Mouse (Mus musculus): ENCODE data around the gene Tk1. TPM values are rescaled to one million over a fixed set of nuclear protein-coding genes. Genes with fewer than 3 reads are reported as not detected.

The Tk1 gene
- polyA plus RNA-seq, 1 experiment = 52.8 TPM

- peaks cover 26% of the 10 kb centered on the region for H3K36me3 ChIP-seq (ENCODE audit: control insufficient read depth, insufficient read depth)
- no peaks in the 10 kb centered on the region for H3K79me2 ChIP-seq (ENCODE audit: control insufficient read depth, insufficient read depth)
- H3ac ChIP-seq (ENCODE audit: control insufficient read depth, insufficient read length) = no peak overlapping the region
- H3K4me3 ChIP-seq = no peak overlapping the region
- no peaks in the 10 kb centered on the region for H3K27me3 ChIP-seq (ENCODE audit: control insufficient read depth, insufficient read depth, insufficient read length)
- TF ChIP-seq MYOG (IDR thresholded peaks at IDR 0.05; ENCODE audit: control insufficient read depth in 1 of 3, insufficient read depth in 1 of 3, insufficient read length in 2 of 3, low read depth in 2 of 3) (no peak), MAX (IDR thresholded peaks at IDR 0.05; ENCODE audit: low read depth) (no peak), CEBPB (IDR thresholded peaks at IDR 0.05; ENCODE audit: insufficient read depth, poor library complexity, severe bottlenecking) (no peak), E2F4 (IDR thresholded peaks at IDR 0.05; ENCODE audit: insufficient read depth) (no peak), SRF (IDR thresholded peaks at IDR 0.05; ENCODE audit: control insufficient read depth, insufficient read length, low read depth) (no peak), MYOD1 (IDR thresholded peaks at IDR 0.05; ENCODE audit: control insufficient read depth in 1 of 3, insufficient read length in 2 of 3, low read depth in 2 of 3) (no peak), POLR2AphosphoS2 (IDR thresholded peaks at IDR 0.05; ENCODE audit: insufficient read length, low read depth) (no peak), REST (IDR thresholded peaks at IDR 0.05; ENCODE audit: insufficient read depth, insufficient read length) (no peak), POLR2A (IDR thresholded peaks at IDR 0.05; ENCODE audit: insufficient read length, low read depth) (no peak), TCF3 (IDR thresholded peaks at IDR 0.05; ENCODE audit: insufficient read length, low read depth) (no peak), USF1 (IDR thresholded peaks at IDR 0.05; ENCODE audit: low read depth) (no peak)
- H3K4me2 ChIP-seq (ENCODE audit: low read depth) = no peak overlapping the region
Observed at GRCm38 (mm10) chr11:117770407-117770806, 55.5 kb downstream of the Tk1 start.

- Histone ChIP-seq H3K36me3 (ENCODE audit: control insufficient read depth, insufficient read depth) (peaks cover 18% of the 10 kb centered on the region), H3K4me3 (no peak overlapping the region), H3K27me3 (ENCODE audit: control insufficient read depth, insufficient read depth, insufficient read length) (no peaks in the 10 kb centered on the region), H3K4me2 (ENCODE audit: low read depth) (no peak overlapping the region), H3K79me2 (ENCODE audit: control insufficient read depth, insufficient read depth) (no peaks in the 10 kb centered on the region), H3ac (ENCODE audit: control insufficient read depth, insufficient read length) (no peak overlapping the region)
- no peak for TF ChIP-seq MYOG (IDR thresholded peaks at IDR 0.05; ENCODE audit: control insufficient read depth in 1 of 3, insufficient read depth in 1 of 3, insufficient read length in 2 of 3, low read depth in 2 of 3)
- no peak for TF ChIP-seq USF1 (IDR thresholded peaks at IDR 0.05; ENCODE audit: low read depth)
- TF ChIP-seq MYOD1 (IDR thresholded peaks at IDR 0.05; ENCODE audit: control insufficient read depth in 1 of 3, insufficient read length in 2 of 3, low read depth in 2 of 3) = no peak
- no peak for TF ChIP-seq REST (IDR thresholded peaks at IDR 0.05; ENCODE audit: insufficient read depth, insufficient read length)
- TF ChIP-seq E2F4 (IDR thresholded peaks at IDR 0.05; ENCODE audit: insufficient read depth) = no peak
- no peak for TF ChIP-seq POLR2AphosphoS2 (IDR thresholded peaks at IDR 0.05; ENCODE audit: insufficient read length, low read depth)
- TF ChIP-seq MAX (IDR thresholded peaks at IDR 0.05; ENCODE audit: low read depth) = no peak
- no peak for TF ChIP-seq SRF (IDR thresholded peaks at IDR 0.05; ENCODE audit: control insufficient read depth, insufficient read length, low read depth)
- TF ChIP-seq CEBPB (IDR thresholded peaks at IDR 0.05; ENCODE audit: insufficient read depth, poor library complexity, severe bottlenecking) = no peak
- TF ChIP-seq POLR2A (IDR thresholded peaks at IDR 0.05; ENCODE audit: insufficient read length, low read depth) = no peak
- TF ChIP-seq TCF12 (IDR thresholded peaks at IDR 0.05; ENCODE audit: insufficient read depth, poor library complexity, severe bottlenecking) = no peak
- no peak for TF ChIP-seq TCF3 (IDR thresholded peaks at IDR 0.05; ENCODE audit: insufficient read length, low read depth)
Observed at GRCm38 (mm10) chr11:117769683-117770047, 56.2 kb downstream of the Tk1 start.

GRCm38 (mm10) chr11:117768725-117769682, 56.9 kb downstream of the Tk1 start:
- H3ac ChIP-seq (ENCODE audit: control insufficient read depth, insufficient read length) = no peak overlapping the region
- H3K36me3 ChIP-seq (ENCODE audit: control insufficient read depth, insufficient read depth) = peaks cover 19% of the 10 kb centered on the region
- TF ChIP-seq MYOG (IDR thresholded peaks at IDR 0.05; ENCODE audit: control insufficient read depth in 1 of 3, insufficient read depth in 1 of 3, insufficient read length in 2 of 3, low read depth in 2 of 3) = no peak
- peak; percentile 12 for TF ChIP-seq POLR2AphosphoS2 (IDR thresholded peaks at IDR 0.05; ENCODE audit: insufficient read length, low read depth)
- no peaks in the 10 kb centered on the region for H3K79me2 ChIP-seq (ENCODE audit: control insufficient read depth, insufficient read depth)
- H3K4me2 ChIP-seq (ENCODE audit: low read depth) = no peak overlapping the region
- H3K4me3 ChIP-seq = no peak overlapping the region
- H3K27me3 ChIP-seq (ENCODE audit: control insufficient read depth, insufficient read depth, insufficient read length) = no peaks in the 10 kb centered on the region

GRCm38 (mm10) chr11:117766275-117766674, 59.6 kb downstream of the Tk1 start:
- Histone ChIP-seq H3K79me2 (ENCODE audit: control insufficient read depth, insufficient read depth) (no peaks in the 10 kb centered on the region), H3K36me3 (ENCODE audit: control insufficient read depth, insufficient read depth) (peaks cover 16% of the 10 kb centered on the region), H3K4me2 (ENCODE audit: low read depth) (no peak overlapping the region), H3ac (ENCODE audit: control insufficient read depth, insufficient read length) (no peak overlapping the region), H3K4me3 (no peak overlapping the region), H3K27me3 (ENCODE audit: control insufficient read depth, insufficient read depth, insufficient read length) (no peaks in the 10 kb centered on the region)
- TF ChIP-seq MYOG (IDR thresholded peaks at IDR 0.05; ENCODE audit: control insufficient read depth in 1 of 3, insufficient read depth in 1 of 3, insufficient read length in 2 of 3, low read depth in 2 of 3) = no peak
- no peak for TF ChIP-seq POLR2A (IDR thresholded peaks at IDR 0.05; ENCODE audit: insufficient read length, low read depth)
- no peak for TF ChIP-seq E2F4 (IDR thresholded peaks at IDR 0.05; ENCODE audit: insufficient read depth)
- no peak for TF ChIP-seq USF1 (IDR thresholded peaks at IDR 0.05; ENCODE audit: low read depth)
- no peak for TF ChIP-seq MAX (IDR thresholded peaks at IDR 0.05; ENCODE audit: low read depth)
- no peak for TF ChIP-seq MYOD1 (IDR thresholded peaks at IDR 0.05; ENCODE audit: control insufficient read depth in 1 of 3, insufficient read length in 2 of 3, low read depth in 2 of 3)
- no peak for TF ChIP-seq REST (IDR thresholded peaks at IDR 0.05; ENCODE audit: insufficient read depth, insufficient read length)
- no peak for TF ChIP-seq CEBPB (IDR thresholded peaks at IDR 0.05; ENCODE audit: insufficient read depth, poor library complexity, severe bottlenecking)
- TF ChIP-seq TCF12 (IDR thresholded peaks at IDR 0.05; ENCODE audit: insufficient read depth, poor library complexity, severe bottlenecking) = no peak
- no peak for TF ChIP-seq SRF (IDR thresholded peaks at IDR 0.05; ENCODE audit: control insufficient read depth, insufficient read length, low read depth)
- no peak for TF ChIP-seq POLR2AphosphoS2 (IDR thresholded peaks at IDR 0.05; ENCODE audit: insufficient read length, low read depth)
- no peak for TF ChIP-seq TCF3 (IDR thresholded peaks at IDR 0.05; ENCODE audit: insufficient read length, low read depth)

Other genes starting within 250 kb of the Tk1 start
- 7.4 TPM for gene Tnrc6c, start 171.8 kb downstream of the Tk1 start, polyA plus RNA-seq (2012; fragmentation: generic; extraction: Trizol)
- gene Tmc8, start 44.0 kb downstream of the Tk1 start, polyA plus RNA-seq (2012; fragmentation: generic; extraction: Trizol) = 0.19 TPM
- gene Tmc6, start 43.9 kb downstream of the Tk1 start, polyA plus RNA-seq (2012; fragmentation: generic; extraction: Trizol) = 51.9 TPM
- not detected for gene 6030468B19Rik, start 28.4 kb downstream of the Tk1 start, polyA plus RNA-seq (2012; fragmentation: generic; extraction: Trizol)
- 0.35 TPM for gene Gm20708, start 16.4 kb downstream of the Tk1 start, polyA plus RNA-seq (2012; fragmentation: generic; extraction: Trizol)
- gene Syngr2, start 16.4 kb downstream of the Tk1 start, polyA plus RNA-seq (2012; fragmentation: generic; extraction: Trizol) = 109 TPM
- 6.1 TPM for gene Afmid, start 168 bp downstream of the Tk1 start, polyA plus RNA-seq (2012; fragmentation: generic; extraction: Trizol)
- gene Birc5, start 23.2 kb upstream of the Tk1 start, polyA plus RNA-seq (2012; fragmentation: generic; extraction: Trizol) = 60.7 TPM
- not detected for gene Tmem235, start 34.7 kb upstream of the Tk1 start, polyA plus RNA-seq (2012; fragmentation: generic; extraction: Trizol)
- gene Tha1, start 47.4 kb upstream of the Tk1 start, polyA plus RNA-seq (2012; fragmentation: generic; extraction: Trizol) = 2.5 TPM
- 27.3 TPM for gene Socs3, start 144.0 kb upstream of the Tk1 start, polyA plus RNA-seq (2012; fragmentation: generic; extraction: Trizol)
- gene Pgs1, start 160.2 kb upstream of the Tk1 start, polyA plus RNA-seq (2012; fragmentation: generic; extraction: Trizol) = 61.6 TPM